Mouse (Mus musculus): ENCODE measurements around the gene Parp6.

DNA sequence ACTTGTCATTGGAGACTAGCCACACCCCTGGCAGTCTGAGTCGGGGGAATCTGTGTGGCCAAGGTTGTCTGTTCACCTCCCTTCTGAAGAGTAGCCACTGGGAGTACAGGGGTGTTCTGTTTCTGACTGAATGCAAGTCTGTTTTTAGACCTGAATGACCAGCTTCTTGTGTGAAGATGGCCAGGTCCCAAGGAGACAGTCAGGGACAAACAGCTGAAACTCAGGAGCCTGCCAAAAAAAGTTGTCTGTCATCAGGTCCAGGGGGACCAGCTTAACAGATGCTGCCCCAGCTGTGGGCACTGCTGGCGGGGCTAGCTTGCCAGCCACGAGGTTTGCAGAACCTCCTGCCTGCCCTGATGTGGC lies 78.3 kb downstream of the Parp6 start:
- TF ChIP-seq CTCF (IDR thresholded peaks at IDR 0.05; ENCODE audit: borderline replicate concordance, control insufficient read depth, extremely low read depth, insufficient read depth, low read length, poor library complexity) = no peak
- no peak for TF ChIP-seq POLR2A (IDR thresholded peaks at IDR 0.05; ENCODE audit: control insufficient read depth, extremely low read depth, insufficient read depth, low read length, poor library complexity)

Measured in thymus, adult 2 months (tissue).